Mouse (Mus musculus) stomach, postnatal 0 days (tissue): ENCODE results near the gene Cyth3.
A peak's percentile ranks its signal among the peaks of the same experiment; 100 is the strongest.

Experiments
- CTCF ChIP-seq: IDR thresholded peaks from 2 replicates; pipeline ENCODE4 v1.5.1; 2016; ENCODE audit warnings: antibody characterized with exemption, low read depth, mild to moderate bottlenecking, moderate library complexity
- EP300 ChIP-seq: optimal IDR thresholded peaks from 2 replicates; pipeline ENCODE3; 2016; ENCODE audit warnings: antibody characterized with exemption

DNA sequence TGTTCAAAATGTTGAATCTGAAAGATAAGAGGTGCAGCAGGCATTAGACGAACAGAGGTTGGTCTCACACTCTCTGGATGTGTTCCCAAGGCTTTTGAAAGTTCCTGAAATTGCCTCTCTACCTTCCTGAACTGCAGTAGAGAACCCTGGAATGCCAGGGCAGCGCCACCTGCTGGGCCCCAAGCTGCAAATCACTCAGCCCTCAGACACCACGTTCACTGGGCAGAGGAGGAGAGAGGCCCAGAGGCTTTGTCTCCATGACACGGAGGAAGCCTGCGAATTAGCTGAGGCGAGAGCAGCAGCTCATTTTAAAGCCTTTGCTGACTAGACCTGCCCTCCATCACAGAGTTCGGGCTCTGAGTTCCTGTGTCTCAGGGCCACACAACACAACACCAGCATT lies 89.1 kb downstream of the Cyth3 start:
- TF ChIP-seq CTCF (peak; percentile 95), EP300 (no peak)
